Mouse (Mus musculus): ENCODE data around the gene Gabrd. TPM values are rescaled to one million over a fixed set of nuclear protein-coding genes. Genes with fewer than 3 reads are reported as not detected.

Gene Gabrd
- polyA plus RNA-seq, 1 experiment from 2014 or later: 0.18 TPM

DNA sequence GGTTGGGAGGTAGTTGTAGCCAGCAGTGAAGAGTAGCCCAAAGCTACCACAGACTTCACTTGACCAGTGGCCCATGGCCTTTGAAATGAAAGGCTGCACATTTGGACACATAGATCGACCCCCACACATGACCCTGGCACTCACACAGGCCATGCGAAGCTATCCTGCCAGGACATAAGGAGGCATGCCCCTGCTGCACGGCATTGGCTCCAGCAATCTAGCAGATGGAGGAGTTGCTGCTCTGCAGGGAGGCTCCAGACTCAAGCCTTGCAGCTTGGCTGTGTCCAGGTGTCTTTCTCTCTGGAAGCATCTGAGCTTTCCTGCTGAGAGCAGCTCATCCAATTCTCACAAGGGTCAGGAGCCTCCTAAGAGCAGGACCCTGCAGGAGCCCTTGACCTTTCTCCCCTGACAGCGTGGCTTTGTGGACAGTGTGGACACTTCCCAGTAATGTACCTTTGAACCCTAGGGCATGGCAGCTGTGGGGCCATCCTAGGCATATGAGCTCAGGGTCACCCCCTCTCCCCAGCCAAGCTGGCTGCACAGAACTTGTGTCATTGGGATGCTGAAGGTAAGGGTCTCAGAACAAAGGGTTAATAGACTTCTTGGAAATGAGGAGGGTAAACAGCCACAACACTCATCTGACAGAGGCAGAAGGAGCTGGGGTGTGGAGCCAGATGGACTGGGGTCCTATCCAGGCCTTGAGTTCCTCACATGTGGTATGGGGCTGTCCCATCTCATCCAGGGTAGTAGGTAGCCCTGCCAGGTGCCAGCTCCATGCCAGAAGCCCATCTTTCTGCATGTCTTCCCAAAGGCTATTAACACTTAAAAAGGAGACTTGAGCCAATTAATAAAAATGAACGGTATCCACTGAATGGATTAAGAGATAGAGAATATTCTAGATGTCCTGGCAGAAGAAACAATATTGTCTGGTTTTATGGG lies 25.8 kb downstream of the Gabrd start:
- Histone ChIP-seq H3K4me3 (ENCODE audit: low read depth, low read length) (no peak overlapping the region), H3K9ac (ENCODE audit: low read length) (no peak overlapping the region), H3K4me1 (replicated peaks; ENCODE audit: control insufficient read depth, insufficient read depth, low read length) (no peaks in the 10 kb centered on the region), H3K27ac (ENCODE audit: low read depth) (no peak overlapping the region), H3K4me2 (ENCODE audit: low read length) (no peak overlapping the region), H3K9me3 (ENCODE audit: control insufficient read depth, low read length) (no peaks in the 10 kb centered on the region), H3K27me3 (replicated peaks; ENCODE audit: control insufficient read depth, insufficient read depth, low read length) (no peaks in the 10 kb centered on the region), H3K36me3 (ENCODE audit: control insufficient read depth, insufficient read depth, low read length) (no peaks in the 10 kb centered on the region)
- WGBS: 71% methylated on average over 5 of the region's 5 CpGs
- ATAC-seq (replicated peaks; ENCODE audit: low FRiP score, low TSS enrichment, low read depth): no peak
- no peak for DNase-seq (ENCODE audit: low spot score)

DNA sequence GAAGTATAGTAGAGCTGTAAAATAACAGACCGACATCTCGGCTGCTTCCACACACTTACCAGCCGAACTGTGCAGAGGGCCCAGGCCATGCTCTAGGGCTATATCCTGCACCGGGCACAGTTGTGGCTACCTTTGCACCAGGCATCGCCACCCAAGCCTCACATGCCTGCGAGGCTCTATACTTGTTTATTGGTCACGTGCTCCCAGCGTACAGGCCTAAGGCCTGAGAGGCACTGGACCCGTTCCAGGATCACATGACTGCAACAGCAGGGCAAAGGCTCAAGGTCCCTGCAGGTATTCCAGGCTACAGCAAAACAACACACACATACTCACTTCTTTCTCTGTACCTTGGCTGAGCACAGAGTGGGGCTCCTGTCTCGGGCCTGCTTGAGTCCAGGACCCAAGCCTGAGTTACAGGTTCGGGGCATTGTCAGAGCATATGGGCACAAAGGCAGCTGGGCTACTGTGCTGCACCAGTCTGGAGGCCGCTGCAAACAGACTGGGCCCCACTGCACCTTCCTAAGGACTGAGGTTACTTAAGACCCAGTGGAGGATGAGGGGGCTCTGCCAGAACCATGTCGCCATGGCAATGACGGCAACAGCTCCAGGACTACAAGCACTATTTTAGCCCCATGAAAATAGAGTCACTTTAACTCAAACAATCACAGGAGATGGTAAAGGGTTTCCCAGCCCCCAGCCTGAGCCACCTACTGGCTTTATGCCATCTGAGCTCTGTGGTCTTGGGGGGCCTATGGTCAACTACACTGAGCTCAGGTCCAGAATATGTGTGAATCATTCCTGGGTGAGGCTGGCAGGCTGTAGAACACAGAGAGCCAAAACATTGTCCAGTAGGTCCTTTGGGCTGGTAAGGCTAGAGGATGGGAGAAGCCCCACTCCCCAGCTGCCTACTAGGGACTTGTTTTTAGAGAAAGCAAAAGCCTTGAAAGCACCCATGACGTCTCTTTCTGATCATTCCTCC lies 26.9 kb downstream of the Gabrd start:
- H3K4me2 ChIP-seq (ENCODE audit: low read length): no peak overlapping the region
- no peaks in the 10 kb centered on the region for H3K36me3 ChIP-seq (ENCODE audit: control insufficient read depth, insufficient read depth, low read length)
- H3K4me3 ChIP-seq (ENCODE audit: low read depth, low read length): no peak overlapping the region
- no peaks in the 10 kb centered on the region for H3K9me3 ChIP-seq (ENCODE audit: control insufficient read depth, low read length)
- WGBS: 80% methylated on average over 15 of the region's 15 CpGs
- ATAC-seq (replicated peaks; ENCODE audit: low FRiP score, low TSS enrichment, low read depth) (no peak), DNase-seq (ENCODE audit: low spot score) (no peak)
- H3K4me1 ChIP-seq (replicated peaks; ENCODE audit: control insufficient read depth, insufficient read depth, low read length): no peaks in the 10 kb centered on the region
- no peak overlapping the region for H3K9ac ChIP-seq (ENCODE audit: low read length)
- no peaks in the 10 kb centered on the region for H3K27me3 ChIP-seq (replicated peaks; ENCODE audit: control insufficient read depth, insufficient read depth, low read length)
- H3K27ac ChIP-seq (ENCODE audit: low read depth): no peak overlapping the region

DNA sequence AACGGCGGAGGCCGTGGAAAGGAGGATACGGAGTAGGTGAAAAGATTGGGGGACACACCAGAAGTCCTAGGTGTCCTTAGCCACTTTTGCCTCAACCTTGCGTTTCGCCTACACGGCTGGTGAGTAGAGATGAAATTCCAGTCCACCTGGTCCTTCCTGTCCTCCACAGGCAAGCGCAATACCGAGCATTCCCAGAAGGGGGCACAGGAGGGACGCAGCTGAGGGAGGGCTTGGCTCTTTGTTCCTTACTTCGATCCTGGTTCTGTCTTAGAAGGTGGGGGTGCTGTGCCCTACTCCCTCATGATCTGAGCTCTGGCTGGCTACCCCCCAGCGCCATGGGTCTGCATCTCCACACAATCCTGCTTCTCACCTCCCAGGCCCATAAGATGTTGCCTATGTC lies 29.2 kb downstream of the Gabrd start:
- 31% methylated on average over 12 of the region's 12 CpGs for WGBS
- ATAC-seq (replicated peaks; ENCODE audit: low FRiP score, low TSS enrichment, low read depth) (no peak), DNase-seq (ENCODE audit: low spot score) (peak; percentile 81)
- H3K27ac ChIP-seq (ENCODE audit: low read depth): no peak overlapping the region
- no peak overlapping the region for H3K4me2 ChIP-seq (ENCODE audit: low read length)
- no peak overlapping the region for H3K4me3 ChIP-seq (ENCODE audit: low read depth, low read length)
- no peaks in the 10 kb centered on the region for H3K9me3 ChIP-seq (ENCODE audit: control insufficient read depth, low read length)
- no peak overlapping the region for H3K9ac ChIP-seq (ENCODE audit: low read length)
- no peaks in the 10 kb centered on the region for H3K36me3 ChIP-seq (ENCODE audit: control insufficient read depth, insufficient read depth, low read length)
- no peaks in the 10 kb centered on the region for H3K4me1 ChIP-seq (replicated peaks; ENCODE audit: control insufficient read depth, insufficient read depth, low read length)
- no peaks in the 10 kb centered on the region for H3K27me3 ChIP-seq (replicated peaks; ENCODE audit: control insufficient read depth, insufficient read depth, low read length)

DNA sequence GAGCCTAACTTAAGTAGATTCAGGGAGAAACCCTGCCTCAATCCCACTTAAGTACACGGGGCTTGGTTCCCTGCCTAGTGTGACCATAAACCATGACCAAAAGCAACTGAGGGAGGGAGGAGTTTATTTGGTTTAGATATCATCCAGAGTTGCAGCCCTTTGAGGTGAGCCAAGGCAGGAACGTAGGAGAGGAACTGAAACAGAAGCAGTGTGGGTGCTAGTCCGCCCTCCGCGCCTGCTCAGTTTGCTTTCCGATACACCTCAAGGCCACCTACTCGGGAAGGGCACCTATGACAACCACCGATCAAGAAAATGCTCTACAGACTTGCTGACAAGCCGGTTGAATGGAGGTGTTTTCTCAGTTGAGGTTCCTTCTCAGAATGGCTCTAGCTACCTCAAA lies 30.2 kb downstream of the Gabrd start:
- ATAC-seq (replicated peaks; ENCODE audit: low FRiP score, low TSS enrichment, low read depth) (no peak), DNase-seq (ENCODE audit: low spot score) (no peak)
- Histone ChIP-seq H3K9ac (ENCODE audit: low read length) (no peak overlapping the region), H3K36me3 (ENCODE audit: control insufficient read depth, insufficient read depth, low read length) (no peaks in the 10 kb centered on the region), H3K4me2 (ENCODE audit: low read length) (no peak overlapping the region), H3K27ac (ENCODE audit: low read depth) (no peak overlapping the region), H3K4me3 (ENCODE audit: low read depth, low read length) (no peak overlapping the region), H3K4me1 (replicated peaks; ENCODE audit: control insufficient read depth, insufficient read depth, low read length) (no peaks in the 10 kb centered on the region), H3K27me3 (replicated peaks; ENCODE audit: control insufficient read depth, insufficient read depth, low read length) (peaks cover 7% of the 10 kb centered on the region), H3K9me3 (ENCODE audit: control insufficient read depth, low read length) (no peaks in the 10 kb centered on the region)
- 80% methylated on average over 9 of the region's 9 CpGs for WGBS

DNA sequence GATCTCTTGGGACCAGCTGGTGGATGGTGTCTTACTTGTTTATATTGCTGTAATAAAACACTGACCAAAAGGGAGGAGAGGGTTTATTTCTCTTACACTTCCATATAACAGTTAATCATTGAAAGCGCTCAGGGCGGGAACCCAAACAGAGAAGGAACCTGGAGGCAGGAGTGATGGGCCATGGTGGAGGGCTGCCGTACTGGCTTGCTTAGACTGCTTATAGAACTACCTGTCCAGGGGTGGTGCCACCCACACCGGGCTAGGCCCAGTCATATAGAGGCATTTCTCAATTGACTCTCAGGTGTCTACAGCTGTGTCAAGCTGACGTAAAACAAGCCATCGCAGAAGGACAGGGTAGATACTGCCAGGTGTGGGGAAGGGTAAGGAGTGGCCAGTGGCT lies 31.1 kb downstream of the Gabrd start:
- H3K27ac ChIP-seq (ENCODE audit: low read depth): 0 out of 2 replicates have a peak overlapping the region, but pooled peaks have one; percentile 7
- DNase-seq (ENCODE audit: low spot score) (peak; percentile 65), ATAC-seq (replicated peaks; ENCODE audit: low FRiP score, low TSS enrichment, low read depth) (peak; percentile 79)
- H3K4me3 ChIP-seq (ENCODE audit: low read depth, low read length): no peak overlapping the region
- no peaks in the 10 kb centered on the region for H3K9me3 ChIP-seq (ENCODE audit: control insufficient read depth, low read length)
- H3K4me2 ChIP-seq (ENCODE audit: low read length): no peak overlapping the region
- H3K36me3 ChIP-seq (ENCODE audit: control insufficient read depth, insufficient read depth, low read length): no peaks in the 10 kb centered on the region
- WGBS: 51% methylated on average over 6 of the region's 6 CpGs
- H3K4me1 ChIP-seq (replicated peaks; ENCODE audit: control insufficient read depth, insufficient read depth, low read length): no peaks in the 10 kb centered on the region
- H3K9ac ChIP-seq (ENCODE audit: low read length): no peak overlapping the region
- H3K27me3 ChIP-seq (replicated peaks; ENCODE audit: control insufficient read depth, insufficient read depth, low read length): peaks cover 16% of the 10 kb centered on the region

DNA sequence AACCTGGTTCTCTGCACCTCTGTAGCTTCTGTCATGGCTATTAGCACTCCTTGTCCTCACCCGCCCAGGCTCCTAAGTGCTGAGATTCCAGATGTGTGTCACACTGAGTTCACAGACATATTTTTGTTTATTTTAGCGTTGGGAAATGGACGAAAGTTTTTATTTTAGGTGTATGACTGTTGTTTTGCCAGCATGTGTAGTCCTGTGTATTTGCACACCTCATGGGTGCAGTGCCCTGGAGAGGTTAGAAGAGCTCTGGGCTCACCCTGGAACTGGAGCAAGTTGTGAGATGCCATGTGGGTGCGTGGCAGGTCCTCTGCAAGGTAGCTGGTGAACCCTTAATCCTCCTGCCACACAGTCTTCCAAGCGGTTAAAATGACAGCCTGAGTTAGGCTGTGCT lies 35.5 kb downstream of the Gabrd start:
- no peaks in the 10 kb centered on the region for H3K4me1 ChIP-seq (replicated peaks; ENCODE audit: control insufficient read depth, insufficient read depth, low read length)
- DNase-seq (ENCODE audit: low spot score): no peak
- H3K27me3 ChIP-seq (replicated peaks; ENCODE audit: control insufficient read depth, insufficient read depth, low read length): peaks cover 50% of the 10 kb centered on the region
- 30% methylated on average over 5 of the region's 5 CpGs for WGBS
- H3K4me3 ChIP-seq (ENCODE audit: low read depth, low read length): peak overlapping the region; percentile 36; the same call in 1 of the 2 replicates
- no peak for ATAC-seq (replicated peaks; ENCODE audit: low FRiP score, low TSS enrichment, low read depth)
- H3K9ac ChIP-seq (ENCODE audit: low read length): no peak overlapping the region
- no peak overlapping the region for H3K27ac ChIP-seq (ENCODE audit: low read depth)
- no peaks in the 10 kb centered on the region for H3K9me3 ChIP-seq (ENCODE audit: control insufficient read depth, low read length)
- no peaks in the 10 kb centered on the region for H3K36me3 ChIP-seq (ENCODE audit: control insufficient read depth, insufficient read depth, low read length)
- peak overlapping the region; percentile 53 for H3K4me2 ChIP-seq (ENCODE audit: low read length)

DNA sequence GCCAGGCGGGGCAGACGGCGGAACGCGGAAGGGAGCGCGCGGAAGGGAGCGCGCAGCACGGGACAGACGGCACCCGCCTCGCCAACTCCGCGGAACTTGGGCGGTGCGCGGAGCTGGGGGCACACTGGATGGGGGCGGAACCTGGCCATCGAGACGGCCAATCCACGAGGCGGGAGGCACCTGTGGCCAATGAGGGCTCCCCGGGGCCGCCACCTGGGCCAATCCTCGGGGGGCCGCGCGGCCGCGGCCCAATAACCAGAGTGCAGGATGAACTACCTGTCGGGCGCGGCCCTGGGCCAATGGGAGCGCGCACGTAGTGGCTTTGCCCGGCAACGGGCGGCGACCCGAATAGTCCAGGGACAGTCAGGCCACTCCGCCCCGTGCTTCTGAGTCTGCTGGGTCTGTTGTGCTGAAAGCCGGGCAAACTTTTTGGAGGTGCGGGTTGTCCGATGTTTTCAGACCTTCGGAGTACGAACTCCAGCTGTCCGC lies 36.6 kb downstream of the Gabrd start, which contains the start of gene Prkcz:
Gene Prkcz (minus strand): TSS at position 59 of the 489 bp plus-strand sequence.
- ATAC-seq (replicated peaks; ENCODE audit: low FRiP score, low TSS enrichment, low read depth) (peak; percentile 97), DNase-seq (ENCODE audit: low spot score) (peak; percentile 83)
- under 1% methylated on average over 50 of the region's 51 CpGs for WGBS
- Histone ChIP-seq H3K27me3 (replicated peaks; ENCODE audit: control insufficient read depth, insufficient read depth, low read length) (peaks cover 50% of the 10 kb centered on the region), H3K4me1 (replicated peaks; ENCODE audit: control insufficient read depth, insufficient read depth, low read length) (no peaks in the 10 kb centered on the region), H3K4me2 (ENCODE audit: low read length) (peak within 1 kb of the TSS; percentile 53), H3K9ac (ENCODE audit: low read length) (peak within 1 kb of the TSS; percentile 35; the same call in 1 of the 2 replicates), H3K27ac (ENCODE audit: low read depth) (peak within 1 kb of the TSS; percentile 47; the same call in 1 of the 2 replicates), H3K9me3 (ENCODE audit: control insufficient read depth, low read length) (no peaks in the 10 kb centered on the region), H3K4me3 (ENCODE audit: low read depth, low read length) (peak within 1 kb of the TSS; percentile 36), H3K36me3 (ENCODE audit: control insufficient read depth, insufficient read depth, low read length) (no peaks in the 10 kb centered on the region)

DNA sequence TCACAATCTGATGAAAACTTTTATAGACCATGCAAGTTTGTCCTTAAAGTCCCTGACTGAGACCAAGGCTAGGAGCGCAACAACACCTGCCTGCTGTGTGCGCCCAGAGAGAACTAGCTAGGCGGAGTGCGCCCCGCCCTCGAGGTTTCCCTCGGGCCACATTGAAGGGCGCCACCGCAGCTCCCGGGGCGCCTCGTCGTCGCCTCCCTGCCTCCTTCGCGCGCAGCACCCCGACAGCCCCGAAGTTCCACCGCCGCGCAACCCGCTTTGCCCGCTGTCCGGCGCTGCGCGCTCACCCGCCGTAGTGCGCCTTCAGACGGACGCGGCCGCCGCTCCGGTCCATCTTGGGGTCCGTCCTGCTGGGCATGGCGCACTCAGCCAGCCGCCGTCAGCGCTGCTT lies 37.1 kb downstream of the Gabrd start:
- Histone ChIP-seq H3K4me3 (ENCODE audit: low read depth, low read length) (peak overlapping the region; percentile 36), H3K27me3 (replicated peaks; ENCODE audit: control insufficient read depth, insufficient read depth, low read length) (peaks cover 50% of the 10 kb centered on the region), H3K9me3 (ENCODE audit: control insufficient read depth, low read length) (no peaks in the 10 kb centered on the region), H3K27ac (ENCODE audit: low read depth) (0 out of 2 replicates have a peak overlapping the region, but pooled peaks have one; percentile 47), H3K9ac (ENCODE audit: low read length) (0 out of 2 replicates have a peak overlapping the region, but pooled peaks have one; percentile 20), H3K36me3 (ENCODE audit: control insufficient read depth, insufficient read depth, low read length) (no peaks in the 10 kb centered on the region), H3K4me2 (ENCODE audit: low read length) (peak overlapping the region; percentile 53), H3K4me1 (replicated peaks; ENCODE audit: control insufficient read depth, insufficient read depth, low read length) (no peaks in the 10 kb centered on the region)
- DNase-seq (ENCODE audit: low spot score): peak; percentile 61
- ATAC-seq (replicated peaks; ENCODE audit: low FRiP score, low TSS enrichment, low read depth): peak; percentile 43
- WGBS: under 1% methylated on average over 41 of the region's 42 CpGs

All from intestine, embryonic 14.5 days (tissue).